Comparison of ENCODE assay signal across 16 mouse cellular contexts in genomic region chr11:35932121-35932885, GRCm38 (mm10). TPM values are rescaled to one million over a fixed set of nuclear protein-coding genes. Genes with fewer than 3 reads are reported as not detected.
A peak's percentile ranks its signal among the peaks of the same experiment; 100 is the strongest.
DNase-seq lines count a peak whose midpoint lies in the region; ATAC-seq and TF ChIP-seq lines count a peak whose summit lies in the region.
"Had no signal": no experiment of that assay in that cellular context is flagged by ENCODE, and none has a peak within 500 bp of the region (broad histone marks: within the 10 kb centered on the region; RNA-seq: fewer than 3 reads in every experiment).

No protein-coding gene starts in this region.

- H3K27ac ChIP-seq in embryonic facial prominence, embryonic 12.5 days = 0 out of 2 replicates have a peak overlapping the region, but pooled peaks have one; percentile 12
- no peak overlapping the region; the same call in 1 of the 2 replicates for H3K27ac ChIP-seq in embryonic facial prominence, embryonic 10.5 days (replicated peaks)
- no peak overlapping the region for H3K27ac ChIP-seq in liver, adult 2 months (replicated peaks; ENCODE audit: insufficient read depth, low read depth, low read length)
- H3K27ac ChIP-seq in liver, embryonic 11.5 days (ENCODE audit: low read depth, low read length) = no peak overlapping the region
- peak overlapping the region; percentile 77 for H3K27ac ChIP-seq in kidney, postnatal 0 days
- H3K27ac ChIP-seq: liver, embryonic 14.5 days had no signal

- no peaks in the 10 kb centered on the region for H3K27me3 ChIP-seq in embryonic facial prominence, embryonic 12.5 days
- no peaks in the 10 kb centered on the region for H3K27me3 ChIP-seq in embryonic facial prominence, embryonic 10.5 days (replicated peaks; ENCODE audit: low read depth, poor library complexity, severe bottlenecking)
- no peaks in the 10 kb centered on the region for H3K27me3 ChIP-seq in liver, adult 2 months (ENCODE audit: control insufficient read depth, insufficient read depth, low read length)
- no peaks in the 10 kb centered on the region for H3K27me3 ChIP-seq in liver, embryonic 11.5 days (replicated peaks; ENCODE audit: control insufficient read depth, insufficient read depth, low read length)
- H3K27me3 ChIP-seq in kidney, postnatal 0 days (ENCODE audit: insufficient read depth, low read length) = no peaks in the 10 kb centered on the region
- H3K27me3 ChIP-seq: heart, embryonic 12.5 days; megakaryocyte, embryonic 14.5 days had no signal

- peaks cover 21% of the 10 kb centered on the region; the same call in 1 of the 2 replicates for H3K79me2 ChIP-seq in liver, adult 2 months (ENCODE audit: control insufficient read depth, insufficient read depth, low read length)

- no peaks in the 10 kb centered on the region for H3K36me3 ChIP-seq in embryonic facial prominence, embryonic 12.5 days
- no peaks in the 10 kb centered on the region for H3K36me3 ChIP-seq in embryonic facial prominence, embryonic 10.5 days (replicated peaks)
- H3K36me3 ChIP-seq in liver, adult 2 months (ENCODE audit: control insufficient read depth, insufficient read depth, low read length) = no peaks in the 10 kb centered on the region
- no peaks in the 10 kb centered on the region for H3K36me3 ChIP-seq in liver, embryonic 11.5 days (ENCODE audit: control insufficient read depth, insufficient read depth, low read length)
- no peaks in the 10 kb centered on the region for H3K36me3 ChIP-seq in kidney, postnatal 0 days (ENCODE audit: insufficient read depth, low read length)
- H3K36me3 ChIP-seq: heart, embryonic 12.5 days had no signal

- WGBS in embryonic facial prominence, embryonic 12.5 days = 85% methylated on average over 14 of the region's 14 CpGs
- 88% methylated on average over 14 of the region's 14 CpGs for WGBS in embryonic facial prominence, embryonic 10.5 days
- 56% methylated on average over 14 of the region's 14 CpGs for WGBS in liver, adult 2 months
- 82% methylated on average over 14 of the region's 14 CpGs for WGBS in liver, embryonic 11.5 days
- WGBS in kidney, postnatal 0 days = 76% methylated on average over 14 of the region's 14 CpGs

- H3K4me1 ChIP-seq in embryonic facial prominence, embryonic 12.5 days = 0 out of 2 replicates have a peak, but pooled peaks cover 5% of the 10 kb centered on the region
- H3K4me1 ChIP-seq in embryonic facial prominence, embryonic 10.5 days = peaks cover 68% of the 10 kb centered on the region
- peaks cover 14% of the 10 kb centered on the region for H3K4me1 ChIP-seq in liver, adult 2 months (ENCODE audit: control insufficient read depth, insufficient read depth, low read length)
- H3K4me1 ChIP-seq in liver, embryonic 11.5 days (replicated peaks; ENCODE audit: control insufficient read depth, insufficient read depth, low read length) = peaks cover 3% of the 10 kb centered on the region; the same call in 1 of the 2 replicates
- peaks cover 32% of the 10 kb centered on the region for H3K4me1 ChIP-seq in kidney, postnatal 0 days (replicated peaks; ENCODE audit: insufficient read depth, low read length)
- H3K4me1 ChIP-seq: heart, embryonic 12.5 days; megakaryocyte, embryonic 14.5 days had no signal

- H3K4me2 ChIP-seq in embryonic facial prominence, embryonic 12.5 days (replicated peaks) = no peak overlapping the region
- no peak overlapping the region for H3K4me2 ChIP-seq in liver, embryonic 11.5 days
- H3K4me2 ChIP-seq in kidney, postnatal 0 days (ENCODE audit: low read length) = no peak overlapping the region
- H3K4me2 ChIP-seq: heart, embryonic 12.5 days had no signal

- TF ChIP-seq POLR2A in liver, adult 2 months (IDR thresholded peaks at IDR 0.05; ENCODE audit: extremely low read depth, insufficient read depth, low read length) = no peak

- no peak for DNase-seq in embryonic facial prominence, embryonic 10.5 days (ENCODE audit: low spot score)
- peak; percentile 70 for DNase-seq in liver, adult 2 months (ENCODE audit: extremely low read depth, low read depth, low spot score)
- no peak for DNase-seq in liver, embryonic 11.5 days (ENCODE audit: low spot score)
- DNase-seq in adipocyte (ENCODE audit: low spot score) = peak; percentile 7
- no peak for DNase-seq in kidney, postnatal 0 days (ENCODE audit: low spot score)
- no peak for DNase-seq in retina, embryonic 14.5 days (ENCODE audit: low spot score)
- DNase-seq in layer of hippocampus, adult 9-11 months = no peak
- DNase-seq: adrenal gland, postnatal 10 days; gastrocnemius, postnatal 10 days; right cerebral cortex, adult 18-20 months; thymus, postnatal 14 days had no signal

- no peak for TF ChIP-seq CTCF in liver, adult 2 months (IDR thresholded peaks at IDR 0.05; ENCODE audit: low read depth, low read length)
- TF ChIP-seq CTCF in kidney, postnatal 0 days (IDR thresholded peaks at IDR 0.05; ENCODE audit: low read depth) = no peak

- no peak overlapping the region for H3K4me3 ChIP-seq in embryonic facial prominence, embryonic 12.5 days
- H3K4me3 ChIP-seq in embryonic facial prominence, embryonic 10.5 days = no peak overlapping the region
- H3K4me3 ChIP-seq in liver, adult 2 months (ENCODE audit: insufficient read depth, low read depth, low read length) = no peak overlapping the region
- H3K4me3 ChIP-seq in liver, embryonic 11.5 days (ENCODE audit: low read depth, low read length) = no peak overlapping the region
- no peak overlapping the region for H3K4me3 ChIP-seq in kidney, postnatal 0 days (replicated peaks; ENCODE audit: low read depth, low read length)
- H3K4me3 ChIP-seq: heart, embryonic 12.5 days; megakaryocyte, embryonic 14.5 days had no signal

- ATAC-seq in embryonic facial prominence, embryonic 12.5 days (ENCODE audit: insufficient number of reproducible peaks, insufficient read depth, low FRiP score, low TSS enrichment) = no peak
- ATAC-seq in liver, embryonic 11.5 days (replicated peaks; ENCODE audit: low FRiP score) = no peak
- no peak for ATAC-seq in kidney, postnatal 0 days (replicated peaks; ENCODE audit: low FRiP score, low read depth)
- ATAC-seq: inflammation-experienced regulatory T-cells, adult 6 months had no signal

- no peak overlapping the region for H3K9ac ChIP-seq in embryonic facial prominence, embryonic 12.5 days
- H3K9ac ChIP-seq in liver, adult 2 months (ENCODE audit: low read depth, low read length) = no peak overlapping the region
- no peak overlapping the region for H3K9ac ChIP-seq in liver, embryonic 11.5 days (ENCODE audit: low read depth, low read length)
- H3K9ac ChIP-seq in kidney, postnatal 0 days (ENCODE audit: low read depth, low read length) = no peak overlapping the region
- H3K9ac ChIP-seq: heart, embryonic 12.5 days; liver, embryonic 14.5 days had no signal

- H3K9me3 ChIP-seq in embryonic facial prominence, embryonic 12.5 days = no peaks in the 10 kb centered on the region
- no peaks in the 10 kb centered on the region for H3K9me3 ChIP-seq in embryonic facial prominence, embryonic 10.5 days
- no peaks in the 10 kb centered on the region for H3K9me3 ChIP-seq in liver, embryonic 11.5 days (ENCODE audit: control insufficient read depth, low read length)
- no peaks in the 10 kb centered on the region for H3K9me3 ChIP-seq in kidney, postnatal 0 days (replicated peaks; ENCODE audit: low read length)
- H3K9me3 ChIP-seq: heart, embryonic 12.5 days had no signal

RNA-seq across cellular contexts. Expression of gene Wwc1, which starts 48.0 kb away (rescaled TPM):
- 5.7 and 7.8 TPM in 2 replicates for polyA plus RNA-seq in embryonic facial prominence, embryonic 12.5 days (2016; fragmentation: Nextera tagmentation; extraction: Ambion mirVana)
- 4.2 and 4.4 TPM in 2 replicates for polyA plus RNA-seq in embryonic facial prominence, embryonic 10.5 days (2016; fragmentation: Nextera tagmentation; extraction: Ambion mirVana)
- total RNA-seq in liver, adult 2 months (2014; rRNA removed) = 11.3 and 15.7 TPM in 2 replicates
- polyA plus RNA-seq in liver, adult 2 months (2012; rRNA removed) = 25.0 and 32.7 TPM in 2 replicates
- polyA plus RNA-seq in liver, embryonic 11.5 days (2014; fragmentation: Nextera tagmentation; extraction: Ambion mirVana) = 2.2 and 4.1 TPM in 2 replicates
- polyA plus RNA-seq in kidney, postnatal 0 days (2015; fragmentation: Nextera tagmentation; extraction: Ambion mirVana) = 15.6 and 20.4 TPM in 2 replicates

Comparison
In these comparisons a context has a peak if more than half of its experiments do, and no peak if none do; other contexts are left out.
1. H3K27ac ChIP-seq: peak in embryonic facial prominence, embryonic 12.5 days (single experiment) and kidney, postnatal 0 days (single experiment); none in embryonic facial prominence, embryonic 10.5 days (single experiment), liver, adult 2 months (single experiment) and liver, embryonic 11.5 days (single experiment).
2. DNase-seq: peak in liver, adult 2 months (single experiment) and adipocyte (single experiment); none in embryonic facial prominence, embryonic 10.5 days (single experiment), liver, embryonic 11.5 days (single experiment), kidney, postnatal 0 days (single experiment), retina, embryonic 14.5 days (single experiment) and layer of hippocampus, adult 9-11 months (single experiment).